Mouse (Mus musculus): ENCODE measurements around the gene Tmem165. TPM values are rescaled to one million over a fixed set of nuclear protein-coding genes. Genes with fewer than 3 reads are reported as not detected.

Gene Tmem165
- polyA plus RNA-seq (2014; fragmentation: Nextera tagmentation; extraction: Ambion mirVana): 100 and 102 TPM in 2 replicates

- peak within 1 kb of the TSS; percentile 78 for H3K4me2 ChIP-seq
- DNase-seq (ENCODE audit: low spot score, missing footprints) (peak; percentile 98), ATAC-seq (ENCODE audit: low FRiP score) (peak; percentile 97)
- peak within 1 kb of the TSS; percentile 96 for H3K4me3 ChIP-seq (ENCODE audit: low read depth, low read length)
- no peaks in the 10 kb centered on the region for H3K9me3 ChIP-seq (ENCODE audit: control insufficient read depth, low read length)
- WGBS: under 1% methylated on average over 42 of the region's 62 CpGs
- peak within 1 kb of the TSS; percentile 86 for H3K27ac ChIP-seq (ENCODE audit: low read depth, low read length)
- H3K9ac ChIP-seq (ENCODE audit: low read length): peak within 1 kb of the TSS; percentile 98
- H3K36me3 ChIP-seq (ENCODE audit: control insufficient read depth, insufficient read depth, low read length): no peaks in the 10 kb centered on the region
- peaks cover 7% of the 10 kb centered on the region for H3K4me1 ChIP-seq (ENCODE audit: control insufficient read depth, insufficient read depth, low read length)
- peaks cover 2% of the 10 kb centered on the region; the same call in 1 of the 2 replicates for H3K27me3 ChIP-seq (ENCODE audit: control insufficient read depth, insufficient read depth, low read length)
Observed at GRCm38 (mm10) chr5:76183750-76184261, at the start of gene Tmem165. TSS of gene Tmem165 (plus strand) at chr5:76183880.

- WGBS: 89% methylated on average over 1 of the region's 1 CpGs
- no peaks in the 10 kb centered on the region for H3K9me3 ChIP-seq (ENCODE audit: control insufficient read depth, low read length)
- H3K27me3 ChIP-seq (ENCODE audit: control insufficient read depth, insufficient read depth, low read length): no peaks in the 10 kb centered on the region; the same call in 1 of the 2 replicates
- H3K36me3 ChIP-seq (ENCODE audit: control insufficient read depth, insufficient read depth, low read length): no peaks in the 10 kb centered on the region
- no peak overlapping the region for H3K27ac ChIP-seq (ENCODE audit: low read depth, low read length)
- ATAC-seq (ENCODE audit: low FRiP score) (no peak), DNase-seq (ENCODE audit: low spot score, missing footprints) (no peak)
- peaks cover 10% of the 10 kb centered on the region; the same call in 1 of the 2 replicates for H3K4me1 ChIP-seq (ENCODE audit: control insufficient read depth, insufficient read depth, low read length)
- no peak overlapping the region for H3K4me3 ChIP-seq (ENCODE audit: low read depth, low read length)
- H3K9ac ChIP-seq (ENCODE audit: low read length): no peak overlapping the region
- H3K4me2 ChIP-seq: no peak overlapping the region
Observed at GRCm38 (mm10) chr5:76135644-76136043, 48.0 kb upstream of the Tmem165 start.

- WGBS: 85% methylated on average over 3 of the region's 3 CpGs
- H3K4me2 ChIP-seq: no peak overlapping the region
- ATAC-seq (ENCODE audit: low FRiP score): no peak
Observed at GRCm38 (mm10) chr5:76136271-76136670, 47.4 kb upstream of the Tmem165 start.

GRCm38 (mm10) chr5:76137586-76137985 is 46.1 kb upstream of the Tmem165 start:
- Histone ChIP-seq H3K4me3 (ENCODE audit: low read depth, low read length) (no peak overlapping the region), H3K4me2 (no peak overlapping the region), H3K27ac (ENCODE audit: low read depth, low read length) (no peak overlapping the region), H3K4me1 (ENCODE audit: control insufficient read depth, insufficient read depth, low read length) (peaks cover 12% of the 10 kb centered on the region), H3K9me3 (ENCODE audit: control insufficient read depth, low read length) (no peaks in the 10 kb centered on the region), H3K9ac (ENCODE audit: low read length) (no peak overlapping the region), H3K27me3 (ENCODE audit: control insufficient read depth, insufficient read depth, low read length) (no peaks in the 10 kb centered on the region; the same call in 1 of the 2 replicates), H3K36me3 (ENCODE audit: control insufficient read depth, insufficient read depth, low read length) (no peaks in the 10 kb centered on the region)
- ATAC-seq (ENCODE audit: low FRiP score): no peak
- 86% methylated on average over 1 of the region's 1 CpGs for WGBS
- DNase-seq (ENCODE audit: low spot score, missing footprints): no peak

More at GRCm38 (mm10) chr5:76136271-76136670, 47.4 kb upstream of the Tmem165 start:
- no peaks in the 10 kb centered on the region for H3K36me3 ChIP-seq (ENCODE audit: control insufficient read depth, insufficient read depth, low read length)
- H3K4me3 ChIP-seq (ENCODE audit: low read depth, low read length): no peak overlapping the region
- no peak for DNase-seq (ENCODE audit: low spot score, missing footprints)
- H3K9me3 ChIP-seq (ENCODE audit: control insufficient read depth, low read length): no peaks in the 10 kb centered on the region
- no peak overlapping the region for H3K9ac ChIP-seq (ENCODE audit: low read length)
- H3K27ac ChIP-seq (ENCODE audit: low read depth, low read length): no peak overlapping the region
- no peaks in the 10 kb centered on the region; the same call in 1 of the 2 replicates for H3K27me3 ChIP-seq (ENCODE audit: control insufficient read depth, insufficient read depth, low read length)
- peaks cover 12% of the 10 kb centered on the region for H3K4me1 ChIP-seq (ENCODE audit: control insufficient read depth, insufficient read depth, low read length)

GRCm38 (mm10) chr5:76138071-76138470 is 45.6 kb upstream of the Tmem165 start:
- no peak overlapping the region for H3K4me3 ChIP-seq (ENCODE audit: low read depth, low read length)
- ATAC-seq (ENCODE audit: low FRiP score) (no peak), DNase-seq (ENCODE audit: low spot score, missing footprints) (no peak)
- no peaks in the 10 kb centered on the region; the same call in 1 of the 2 replicates for H3K27me3 ChIP-seq (ENCODE audit: control insufficient read depth, insufficient read depth, low read length)
- H3K4me2 ChIP-seq: no peak overlapping the region
- no peaks in the 10 kb centered on the region for H3K36me3 ChIP-seq (ENCODE audit: control insufficient read depth, insufficient read depth, low read length)
- WGBS: 56% methylated on average over 1 of the region's 1 CpGs
- H3K27ac ChIP-seq (ENCODE audit: low read depth, low read length): no peak overlapping the region
- H3K9me3 ChIP-seq (ENCODE audit: control insufficient read depth, low read length): no peaks in the 10 kb centered on the region
- H3K9ac ChIP-seq (ENCODE audit: low read length): no peak overlapping the region
- H3K4me1 ChIP-seq (ENCODE audit: control insufficient read depth, insufficient read depth, low read length): peaks cover 12% of the 10 kb centered on the region

GRCm38 (mm10) chr5:76138512-76138911 is 45.2 kb upstream of the Tmem165 start:
- H3K9me3 ChIP-seq (ENCODE audit: control insufficient read depth, low read length): no peaks in the 10 kb centered on the region
- no peak overlapping the region for H3K27ac ChIP-seq (ENCODE audit: low read depth, low read length)
- ATAC-seq (ENCODE audit: low FRiP score): peak; percentile 22
- no peak overlapping the region for H3K4me3 ChIP-seq (ENCODE audit: low read depth, low read length)
- peaks cover 12% of the 10 kb centered on the region for H3K4me1 ChIP-seq (ENCODE audit: control insufficient read depth, insufficient read depth, low read length)
- no peaks in the 10 kb centered on the region; the same call in 1 of the 2 replicates for H3K27me3 ChIP-seq (ENCODE audit: control insufficient read depth, insufficient read depth, low read length)
- H3K4me2 ChIP-seq: no peak overlapping the region
- no peak for DNase-seq (ENCODE audit: low spot score, missing footprints)
- H3K36me3 ChIP-seq (ENCODE audit: control insufficient read depth, insufficient read depth, low read length): no peaks in the 10 kb centered on the region
- no peak overlapping the region for H3K9ac ChIP-seq (ENCODE audit: low read length)
- 27% methylated on average over 10 of the region's 10 CpGs for WGBS

- Histone ChIP-seq H3K27ac (ENCODE audit: low read depth, low read length) (no peak overlapping the region), H3K4me2 (peak overlapping the region; percentile 87), H3K9ac (ENCODE audit: low read length) (no peak overlapping the region), H3K9me3 (ENCODE audit: control insufficient read depth, low read length) (no peaks in the 10 kb centered on the region), H3K36me3 (ENCODE audit: control insufficient read depth, insufficient read depth, low read length) (no peaks in the 10 kb centered on the region), H3K27me3 (ENCODE audit: control insufficient read depth, insufficient read depth, low read length) (no peaks in the 10 kb centered on the region; the same call in 1 of the 2 replicates), H3K4me1 (ENCODE audit: control insufficient read depth, insufficient read depth, low read length) (peaks cover 12% of the 10 kb centered on the region), H3K4me3 (ENCODE audit: low read depth, low read length) (no peak overlapping the region)
- ATAC-seq (ENCODE audit: low FRiP score): no peak
- DNase-seq (ENCODE audit: low spot score, missing footprints): no peak
- 41% methylated on average over 7 of the region's 7 CpGs for WGBS
Observed at GRCm38 (mm10) chr5:76139171-76139671, 44.5 kb upstream of the Tmem165 start.

GRCm38 (mm10) chr5:76139808-76140729 is 43.6 kb upstream of the Tmem165 start, which contains the start of gene Srd5a3:
TSS of gene Srd5a3 (plus strand) at chr5:76140271.
- Histone ChIP-seq H3K9ac (ENCODE audit: low read length) (peak within 1 kb of the TSS; percentile 85), H3K27me3 (ENCODE audit: control insufficient read depth, insufficient read depth, low read length) (no peaks in the 10 kb centered on the region; the same call in 1 of the 2 replicates), H3K4me2 (peak within 1 kb of the TSS; percentile 87), H3K9me3 (ENCODE audit: control insufficient read depth, low read length) (no peaks in the 10 kb centered on the region), H3K4me1 (ENCODE audit: control insufficient read depth, insufficient read depth, low read length) (peaks cover 12% of the 10 kb centered on the region), H3K4me3 (ENCODE audit: low read depth, low read length) (peak within 1 kb of the TSS; percentile 66), H3K36me3 (ENCODE audit: control insufficient read depth, insufficient read depth, low read length) (no peaks in the 10 kb centered on the region), H3K27ac (ENCODE audit: low read depth, low read length) (peak within 1 kb of the TSS; percentile 85)
- peak; percentile 95 for ATAC-seq (ENCODE audit: low FRiP score)
- peak; percentile 99 for DNase-seq (ENCODE audit: low spot score, missing footprints)
- 2% methylated on average over 68 of the region's 69 CpGs for WGBS
